Mouse (Mus musculus) lung, postnatal 14 days (tissue): ENCODE data around the gene Tgm1.
A peak's percentile ranks its signal among the peaks of the same experiment; 100 is the strongest.

Experiments used
- DNase-seq: peaks from one replicate; pipeline ENCODE4 v3.0.0; 2021

The Tgm1 gene

DNA sequence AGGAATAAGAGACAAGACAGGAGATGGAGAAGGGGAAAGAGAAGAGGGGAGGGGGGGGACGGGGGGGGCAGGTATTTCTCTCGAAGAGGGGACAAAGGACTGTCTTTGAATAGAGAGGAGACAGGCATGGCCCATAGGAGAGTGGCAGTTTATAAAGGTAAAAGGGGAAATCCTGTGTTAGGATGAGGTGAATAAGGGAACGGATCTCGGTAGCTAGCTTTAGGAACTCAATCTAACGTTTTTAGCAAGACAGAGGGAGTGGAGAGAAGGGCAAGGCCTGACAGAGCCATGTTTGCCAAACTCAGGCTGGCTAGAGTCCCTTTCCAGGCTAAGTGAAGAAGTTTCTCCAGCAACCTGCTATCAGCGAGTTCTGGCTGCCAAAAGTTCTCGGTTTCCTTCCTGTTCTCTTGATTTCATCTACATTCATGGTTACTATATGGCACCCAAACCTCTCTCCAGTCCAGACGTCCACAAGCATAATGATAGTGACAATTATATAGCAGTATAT, 8.8 kb upstream of the Tgm1 start:
- DNase-seq = no peak

GRCm38 (mm10) chr14:55721700-55722437, 8.1 kb upstream of the Tgm1 start, which contains the start of gene Rabggta:
Gene Rabggta (minus strand): TSS chr14:55722263.
- peak; percentile 93 for DNase-seq

- DNase-seq = no peak
Measured at GRCm38 (mm10) chr14:55721076-55721475, 7.3 kb upstream of the Tgm1 start.

DNA sequence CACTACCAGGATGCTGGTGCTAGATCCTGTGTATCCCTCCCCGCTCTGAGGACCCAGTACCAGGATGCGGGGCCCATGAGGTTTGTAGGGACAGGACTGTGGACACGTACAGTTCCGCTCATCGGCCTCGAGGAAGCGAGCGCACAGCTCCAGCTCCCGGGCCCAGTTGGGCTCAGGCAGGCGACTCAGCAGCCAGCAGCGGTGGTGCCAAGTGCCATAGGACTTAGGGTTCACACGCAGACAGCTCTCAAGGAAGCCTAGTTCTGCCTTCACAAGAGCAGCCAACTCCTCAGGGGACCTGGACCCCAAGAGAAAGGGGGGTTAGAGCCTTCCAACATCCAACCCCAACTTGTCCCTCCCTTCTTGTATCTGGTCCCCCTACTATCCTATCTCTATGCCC, 6.9 kb upstream of the Tgm1 start:
- DNase-seq = no peak

DNA sequence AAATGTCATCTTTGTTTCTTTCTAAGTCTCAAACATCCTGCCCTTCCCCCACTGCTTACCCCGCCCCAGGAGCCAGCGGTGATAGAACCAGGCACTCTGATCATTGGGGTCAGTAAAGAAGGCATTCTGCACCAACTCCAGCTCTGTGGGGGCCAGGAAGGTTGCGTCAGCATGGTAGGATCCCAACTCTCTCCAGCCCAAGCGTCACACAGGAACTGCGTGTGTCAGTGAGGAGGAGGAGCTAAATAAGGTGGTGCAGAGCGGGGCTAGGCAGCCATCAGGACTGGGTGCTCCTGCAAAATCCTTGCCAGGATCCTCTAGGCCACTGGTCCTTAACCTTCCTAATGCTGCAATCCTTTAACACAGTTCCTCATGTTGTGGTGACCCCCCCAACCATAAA, 6.0 kb upstream of the Tgm1 start:
- no peak for DNase-seq

- DNase-seq = no peak
Measured at GRCm38 (mm10) chr14:55716884-55717283, 3.2 kb upstream of the Tgm1 start.

DNA sequence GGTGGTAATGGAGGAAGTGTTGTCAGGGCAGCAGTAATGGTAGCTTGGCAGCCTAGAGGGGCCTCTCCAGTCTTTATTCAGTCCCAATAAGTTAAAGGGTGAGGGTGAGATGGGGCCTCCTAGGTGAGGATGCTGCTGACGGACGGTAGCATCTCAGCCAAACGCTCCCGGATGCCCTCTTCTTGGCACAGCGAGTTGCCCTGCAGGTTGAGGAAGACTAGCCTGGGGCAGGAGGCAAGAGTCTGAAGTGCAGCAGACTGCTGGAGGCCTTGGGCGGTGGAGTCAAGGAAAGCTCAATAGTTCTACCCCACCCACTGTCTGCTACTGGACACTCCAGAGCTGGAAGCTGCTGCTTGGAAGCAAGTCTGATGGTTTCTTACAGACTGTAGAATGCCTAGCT, 2.5 kb upstream of the Tgm1 start:
- DNase-seq = no peak

GRCm38 (mm10) chr14:55714893-55715292, 1.2 kb upstream of the Tgm1 start:
- DNase-seq = peak; percentile 31

DNA sequence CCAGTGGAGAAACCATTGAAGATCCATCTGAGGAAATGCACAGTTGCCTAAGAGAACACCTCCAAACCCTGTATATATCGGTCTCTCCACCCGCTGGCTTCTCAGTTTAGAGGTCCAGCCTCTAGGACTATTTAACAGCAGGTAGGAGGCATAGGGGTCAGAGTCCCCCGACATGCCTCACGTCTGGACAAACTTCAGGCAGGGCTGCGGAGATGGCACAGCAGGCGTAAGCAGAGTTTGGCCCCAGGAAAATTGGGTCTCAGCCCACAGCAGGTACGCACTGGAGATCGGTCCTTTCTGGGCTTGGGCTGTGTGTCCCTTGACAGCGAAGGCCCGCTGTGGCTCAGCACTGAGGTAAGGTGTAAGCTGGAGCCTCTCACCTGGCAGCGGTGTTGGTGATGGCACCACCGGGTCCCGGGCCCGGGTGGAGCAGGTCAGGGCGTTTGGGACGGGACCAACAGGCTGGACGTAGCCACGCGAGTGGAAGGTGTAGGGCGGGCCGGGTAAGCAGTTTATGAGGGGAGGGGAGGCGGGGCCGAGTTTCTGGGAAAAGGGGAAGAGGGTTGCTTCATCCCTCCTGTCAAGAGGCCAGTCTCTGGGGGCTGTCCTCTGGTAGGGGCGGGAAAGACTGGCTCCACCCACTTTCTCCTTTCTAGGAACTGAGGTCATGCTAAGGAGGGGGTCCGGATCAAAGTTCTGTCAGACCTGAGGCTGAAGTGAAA, 558 bp downstream of the Tgm1 start:
- peak; percentile 66 for DNase-seq

GRCm38 (mm10) chr14:55711786-55712185, 1.9 kb downstream of the Tgm1 start:
- DNase-seq = no peak

GRCm38 (mm10) chr14:55709509-55709908, 4.2 kb downstream of the Tgm1 start:
- DNase-seq = no peak

DNA sequence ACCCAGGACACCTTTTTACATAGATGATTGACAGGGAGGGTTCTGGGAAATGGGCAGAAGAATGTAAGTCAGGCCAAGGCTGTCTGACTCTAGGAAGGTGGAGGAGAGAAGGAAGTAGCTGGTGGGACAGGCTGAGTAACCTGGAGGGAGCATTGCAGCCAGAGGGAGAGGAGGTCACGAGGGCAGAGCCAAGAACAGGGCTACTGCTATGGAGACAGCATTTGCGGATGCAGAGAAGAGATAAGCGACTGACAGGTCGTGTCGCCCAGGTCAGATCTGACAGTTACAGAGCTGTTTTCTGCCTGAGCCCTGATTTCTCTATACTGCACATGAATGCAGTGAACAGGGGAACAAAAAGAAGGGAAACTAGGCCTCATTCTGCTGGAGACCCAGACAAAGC, 6.3 kb downstream of the Tgm1 start:
- DNase-seq = no peak

DNA sequence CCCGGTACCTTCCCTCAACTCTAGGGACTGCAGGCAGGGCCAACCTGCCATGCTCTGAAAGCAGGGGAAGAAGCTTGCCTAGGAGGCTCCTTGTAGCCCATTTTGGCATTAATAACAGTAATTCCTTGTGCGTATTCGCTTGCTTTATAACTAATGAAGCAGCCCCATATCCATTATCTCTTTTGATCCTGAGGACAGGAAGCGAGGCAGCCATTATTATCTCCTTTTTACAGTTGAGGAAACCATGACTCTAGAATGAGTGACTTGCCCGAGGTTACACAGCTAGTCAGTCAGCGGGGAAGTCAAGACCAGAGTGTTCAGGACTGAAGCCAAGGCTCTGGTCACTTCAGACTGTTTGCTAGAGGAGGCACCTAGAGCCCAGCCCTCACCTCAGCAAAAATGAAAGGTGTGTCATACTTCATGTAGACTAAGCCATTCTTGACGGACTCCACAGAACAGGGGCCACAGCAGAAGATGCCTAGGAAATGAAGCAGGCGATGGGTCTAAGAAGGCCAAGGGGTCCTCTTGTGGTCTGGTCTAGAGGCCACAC, 7.6 kb downstream of the Tgm1 start:
- no peak for DNase-seq

- no peak for DNase-seq
Measured at GRCm38 (mm10) chr14:55702761-55703160, 11.0 kb downstream of the Tgm1 start.

DNA sequence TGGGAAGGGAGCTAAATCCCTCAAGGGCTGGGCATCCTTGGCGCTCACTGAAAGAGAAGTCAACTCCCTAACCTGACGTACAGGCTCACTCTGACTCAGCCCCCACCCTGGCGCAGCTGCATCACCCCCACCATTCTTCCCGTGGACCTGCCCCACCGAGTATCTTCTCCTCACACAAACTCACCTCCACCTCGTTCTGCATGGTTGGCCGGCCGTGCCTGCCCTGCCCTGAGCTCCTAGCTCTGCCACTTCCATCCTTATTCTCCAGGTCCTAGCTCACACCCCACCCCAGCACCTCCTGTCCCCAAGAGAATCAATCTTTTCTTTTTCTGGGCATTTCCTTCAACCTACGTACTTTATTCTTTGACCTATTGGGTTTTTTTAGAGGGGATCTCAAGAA, 12.6 kb downstream of the Tgm1 start:
- no peak for DNase-seq

- DNase-seq = no peak
Measured at GRCm38 (mm10) chr14:55697226-55697625, 16.5 kb downstream of the Tgm1 start.

- DNase-seq = no peak
Measured at GRCm38 (mm10) chr14:55689433-55689832, 24.3 kb downstream of the Tgm1 start.

DNA sequence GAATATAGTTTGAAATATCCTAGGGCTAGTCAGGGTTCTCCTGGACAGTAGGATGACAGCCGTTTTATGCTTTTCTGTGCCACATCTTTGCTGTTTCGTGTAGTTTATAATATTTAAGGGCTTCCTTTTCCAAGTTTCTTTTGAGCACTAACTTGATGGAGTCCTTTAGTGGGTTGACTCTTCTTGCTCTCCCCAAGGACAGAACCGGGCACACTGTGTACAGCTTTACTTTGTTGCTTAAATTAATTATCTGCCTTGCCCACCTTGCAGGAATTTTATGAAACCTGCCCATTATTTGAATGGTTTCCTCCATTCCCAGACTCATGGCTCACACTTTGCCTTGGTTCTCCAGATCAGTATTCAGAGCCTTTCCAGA, 31.6 kb downstream of the Tgm1 start:
- DNase-seq = no peak

GRCm38 (mm10) chr14:55681160-55682117, 32.3 kb downstream of the Tgm1 start, which contains the start of gene Tinf2:
Gene Tinf2 (minus strand): TSS chr14:55681820.
- peak; percentile 94 for DNase-seq

DNA sequence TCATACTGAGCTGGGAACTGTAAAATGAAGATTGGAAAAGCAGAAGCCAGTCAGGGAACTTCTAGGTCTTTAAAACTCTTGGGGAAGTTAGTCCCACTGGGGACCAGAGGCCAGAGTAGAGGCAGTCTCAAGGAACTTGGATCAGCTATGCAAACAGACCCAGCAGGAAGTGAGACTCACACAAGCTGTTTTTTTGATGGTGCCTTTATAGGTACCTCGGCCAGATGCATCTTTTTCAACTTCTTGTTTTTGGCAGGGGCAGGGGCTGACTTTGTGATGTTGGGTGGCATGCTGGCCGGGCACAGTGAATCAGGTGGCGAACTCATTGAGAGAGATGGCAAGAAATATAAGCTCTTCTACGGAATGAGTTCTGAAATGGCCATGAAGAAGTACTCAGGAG, 36.1 kb downstream of the Tgm1 start:
- no peak for DNase-seq

GRCm38 (mm10) chr14:55672741-55673060, 41.0 kb downstream of the Tgm1 start:
- DNase-seq = no peak

DNA sequence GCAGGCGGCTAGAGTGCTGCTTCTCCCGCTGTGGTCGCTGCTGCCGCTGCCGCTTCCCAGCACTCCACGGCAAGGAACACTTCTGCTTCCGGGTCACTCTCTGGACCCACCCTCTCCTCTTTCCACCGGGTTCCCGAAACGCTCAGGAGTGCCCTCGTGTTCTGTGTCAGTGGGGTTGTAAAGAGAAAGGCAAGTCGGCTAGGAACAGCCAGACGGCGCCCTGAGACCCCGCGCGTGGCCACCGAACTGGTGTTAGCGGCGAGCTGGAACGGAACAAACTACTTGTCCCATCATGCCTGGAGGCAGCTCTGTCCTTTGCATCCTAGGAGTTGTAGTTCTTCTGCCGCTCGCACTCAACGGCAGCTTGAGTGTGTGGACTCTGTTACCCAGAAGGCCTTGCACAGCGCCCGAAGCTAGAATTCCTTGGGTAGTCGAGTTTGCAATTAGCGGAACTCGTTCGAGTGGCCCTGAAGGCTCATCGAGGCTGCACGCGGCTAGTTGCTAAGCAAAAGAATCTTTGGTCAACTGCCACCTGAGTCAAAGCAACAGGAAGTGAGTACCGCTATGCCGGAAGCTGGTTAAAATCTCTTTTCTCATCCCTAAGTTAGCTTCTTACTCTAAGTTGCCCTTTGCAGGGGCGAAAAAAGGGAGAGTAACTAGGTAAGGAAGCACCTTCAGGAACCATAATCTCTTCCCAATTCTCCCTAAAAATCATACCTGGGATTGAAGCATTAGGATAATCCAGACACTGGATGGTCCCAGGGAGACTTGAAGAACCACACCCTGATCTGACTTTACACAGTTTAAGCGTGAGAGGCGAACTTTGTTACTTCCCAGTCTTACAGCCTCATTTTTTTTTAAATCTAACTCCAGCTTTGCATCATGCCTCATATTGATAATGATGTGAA, 41.6 kb downstream of the Tgm1 start, which contains the start of the genes Gmpr2 and Nedd8:
Gene Gmpr2, plus strand, starts transcription at position 109 of the 908 bp plus-strand sequence.
Gene Nedd8, minus strand, starts transcription at position 292 of the 908 bp plus-strand sequence.
- DNase-seq = peak; percentile 85
